Mouse (Mus musculus): ENCODE data around the gene Tm4sf20. TPM values are rescaled to one million over a fixed set of nuclear protein-coding genes. Genes with fewer than 3 reads are reported as not detected.

Tm4sf20 gene
- polyA plus RNA-seq, 1 experiment from 2014 or later = not detected

DNA sequence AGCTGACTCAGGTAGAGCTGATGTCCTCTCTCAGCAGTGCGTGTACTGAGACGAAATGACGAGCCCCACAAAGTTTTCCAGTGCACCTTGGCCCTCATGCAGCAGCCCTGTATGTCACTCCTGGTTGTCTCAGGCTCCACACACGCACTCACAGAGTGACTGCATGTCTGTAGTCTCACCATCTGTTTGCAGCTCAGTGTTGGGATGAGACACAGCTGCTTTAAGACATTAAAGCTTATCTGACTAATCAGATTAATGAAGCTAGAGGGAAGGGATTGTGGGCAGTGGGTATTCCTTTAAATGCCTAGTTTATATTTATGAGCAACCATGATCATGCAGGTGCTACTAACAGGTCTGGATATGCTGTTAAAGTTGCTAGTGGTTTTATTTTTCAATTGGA, 21.9 kb downstream of the Tm4sf20 start:
- Histone ChIP-seq H3K4me2 (no peak overlapping the region), H3K36me3 (peaks cover 62% of the 10 kb centered on the region), H3K9me3 (no peaks in the 10 kb centered on the region), H3K4me1 (peaks cover 3% of the 10 kb centered on the region; the same call in 1 of the 2 replicates), H3K9ac (no peak overlapping the region), H3K27me3 (replicated peaks) (no peaks in the 10 kb centered on the region), H3K4me3 (no peak overlapping the region), H3K27ac (replicated peaks) (no peak overlapping the region)
- ATAC-seq (ENCODE audit: extremely low read depth, insufficient number of reproducible peaks, low FRiP score, low TSS enrichment) = no peak
- WGBS = 89% methylated on average over 4 of the region's 4 CpGs

GRCm38 (mm10) chr1:82743962-82744361, 24.3 kb downstream of the Tm4sf20 start:
- H3K36me3 ChIP-seq = peaks cover 60% of the 10 kb centered on the region
- WGBS = 82% methylated on average over 3 of the region's 3 CpGs
- no peaks in the 10 kb centered on the region for H3K9me3 ChIP-seq
- H3K27me3 ChIP-seq (replicated peaks) = no peaks in the 10 kb centered on the region
- no peak overlapping the region for H3K27ac ChIP-seq (replicated peaks)
- no peak overlapping the region for H3K9ac ChIP-seq
- no peak overlapping the region for H3K4me2 ChIP-seq
- H3K4me3 ChIP-seq = no peak overlapping the region
- peaks cover 3% of the 10 kb centered on the region; the same call in 1 of the 2 replicates for H3K4me1 ChIP-seq
- ATAC-seq (ENCODE audit: extremely low read depth, insufficient number of reproducible peaks, low FRiP score, low TSS enrichment) = no peak

- H3K36me3 ChIP-seq = peaks cover 61% of the 10 kb centered on the region
- H3K9me3 ChIP-seq = no peaks in the 10 kb centered on the region
- no peak for ATAC-seq (ENCODE audit: extremely low read depth, insufficient number of reproducible peaks, low FRiP score, low TSS enrichment)
- H3K9ac ChIP-seq = no peak overlapping the region
- H3K4me1 ChIP-seq = peaks cover 3% of the 10 kb centered on the region; the same call in 1 of the 2 replicates
- WGBS = 79% methylated on average over 7 of the region's 7 CpGs
- no peak overlapping the region for H3K4me2 ChIP-seq
- no peak overlapping the region for H3K27ac ChIP-seq (replicated peaks)
- no peak overlapping the region for H3K4me3 ChIP-seq
- no peaks in the 10 kb centered on the region for H3K27me3 ChIP-seq (replicated peaks)
Observed at GRCm38 (mm10) chr1:82741539-82741938, 26.7 kb downstream of the Tm4sf20 start.

- Histone ChIP-seq H3K4me2 (no peak overlapping the region), H3K36me3 (peaks cover 81% of the 10 kb centered on the region), H3K27me3 (replicated peaks) (no peaks in the 10 kb centered on the region), H3K4me3 (no peak overlapping the region), H3K9ac (no peak overlapping the region), H3K4me1 (no peaks in the 10 kb centered on the region), H3K9me3 (no peaks in the 10 kb centered on the region), H3K27ac (replicated peaks) (no peak overlapping the region)
- WGBS = 93% methylated on average over 1 of the region's 1 CpGs
- no peak for ATAC-seq (ENCODE audit: extremely low read depth, insufficient number of reproducible peaks, low FRiP score, low TSS enrichment)
Observed at GRCm38 (mm10) chr1:82738066-82738465, 30.2 kb downstream of the Tm4sf20 start.

DNA sequence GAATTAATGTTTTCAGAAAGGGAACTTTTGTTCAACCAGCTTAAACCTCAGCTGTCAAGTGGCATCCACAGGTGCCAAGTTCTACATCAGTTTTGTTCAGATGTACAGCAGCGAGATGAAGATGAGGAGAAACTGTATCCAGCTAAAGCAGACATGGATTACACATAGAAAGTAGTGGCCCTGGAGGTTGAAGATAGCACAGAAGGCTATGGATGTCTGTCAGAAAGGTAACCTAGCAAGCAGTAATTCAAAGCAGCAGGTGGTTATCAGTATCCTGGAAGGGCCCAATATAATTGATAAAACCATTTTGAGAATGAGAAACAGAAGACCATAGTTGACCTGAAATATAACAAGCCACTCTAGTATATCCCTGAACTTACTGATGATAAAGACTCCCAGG, 34.9 kb downstream of the Tm4sf20 start:
- no peak for ATAC-seq (ENCODE audit: extremely low read depth, insufficient number of reproducible peaks, low FRiP score, low TSS enrichment)
- no peaks in the 10 kb centered on the region for H3K27me3 ChIP-seq (replicated peaks)
- peaks cover 96% of the 10 kb centered on the region for H3K36me3 ChIP-seq

DNA sequence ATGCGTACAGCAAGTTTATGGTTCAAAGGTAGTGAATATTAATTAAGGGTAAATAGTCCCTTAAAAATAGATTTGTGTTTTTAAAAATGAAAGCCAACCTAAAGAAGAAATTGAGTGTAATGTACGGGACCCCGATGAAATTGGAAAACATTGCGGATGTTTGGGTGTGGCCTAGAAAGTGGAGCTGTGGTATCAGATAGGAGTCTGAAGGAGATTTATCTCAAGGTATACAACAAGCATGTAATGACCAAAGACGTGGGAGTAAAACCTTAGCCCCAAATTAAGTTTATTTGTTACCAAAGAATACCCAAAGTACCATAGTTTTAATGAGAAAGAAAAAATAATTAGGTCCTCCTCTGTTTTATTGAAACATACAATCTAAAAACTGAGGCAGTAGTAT, 41.8 kb downstream of the Tm4sf20 start:
- H3K9ac ChIP-seq = no peak overlapping the region
- ATAC-seq (ENCODE audit: extremely low read depth, insufficient number of reproducible peaks, low FRiP score, low TSS enrichment) = no peak
- H3K4me2 ChIP-seq = peak overlapping the region; percentile 91
- WGBS = 80% methylated on average over 5 of the region's 5 CpGs
- no peaks in the 10 kb centered on the region for H3K9me3 ChIP-seq
- H3K4me1 ChIP-seq = peaks cover 13% of the 10 kb centered on the region
- peak overlapping the region; percentile 95; the same call in 1 of the 2 replicates for H3K4me3 ChIP-seq
- no peak overlapping the region for H3K27ac ChIP-seq (replicated peaks)
- peaks cover 42% of the 10 kb centered on the region for H3K36me3 ChIP-seq
- H3K27me3 ChIP-seq (replicated peaks) = peaks cover 12% of the 10 kb centered on the region

More for the DNA sequence above, 34.9 kb downstream of the Tm4sf20 start:
- no peak overlapping the region for H3K4me2 ChIP-seq
- no peak overlapping the region for H3K4me3 ChIP-seq
- WGBS = 88% methylated on average over 1 of the region's 1 CpGs
- H3K9me3 ChIP-seq = no peaks in the 10 kb centered on the region
- no peak overlapping the region for H3K9ac ChIP-seq
- H3K4me1 ChIP-seq = no peaks in the 10 kb centered on the region
- H3K27ac ChIP-seq (replicated peaks) = no peak overlapping the region

DNA sequence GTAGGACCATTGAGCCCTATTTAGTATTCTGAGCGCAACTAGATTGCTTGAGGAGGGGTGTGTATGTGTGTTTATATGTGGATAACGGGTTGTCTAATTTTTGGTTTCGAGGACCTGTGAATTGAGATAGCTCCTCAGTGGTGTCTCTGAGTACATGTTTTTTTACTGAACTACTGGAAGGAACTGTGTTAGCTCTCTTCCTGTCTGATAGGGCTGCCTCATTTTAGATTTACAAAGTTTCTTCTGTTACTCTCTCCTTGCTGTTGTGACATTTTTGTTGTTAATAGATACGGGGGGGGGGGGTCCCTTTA, 42.4 kb downstream of the Tm4sf20 start:
- Histone ChIP-seq H3K9me3 (no peaks in the 10 kb centered on the region), H3K27me3 (replicated peaks) (peaks cover 18% of the 10 kb centered on the region), H3K4me1 (peaks cover 13% of the 10 kb centered on the region), H3K27ac (replicated peaks) (no peak overlapping the region), H3K4me3 (peak overlapping the region; percentile 95), H3K4me2 (peak overlapping the region; percentile 91), H3K9ac (peak overlapping the region; percentile 98), H3K36me3 (peaks cover 36% of the 10 kb centered on the region)
- 31% methylated on average over 4 of the region's 4 CpGs for WGBS
- no peak for ATAC-seq (ENCODE audit: extremely low read depth, insufficient number of reproducible peaks, low FRiP score, low TSS enrichment)

DNA sequence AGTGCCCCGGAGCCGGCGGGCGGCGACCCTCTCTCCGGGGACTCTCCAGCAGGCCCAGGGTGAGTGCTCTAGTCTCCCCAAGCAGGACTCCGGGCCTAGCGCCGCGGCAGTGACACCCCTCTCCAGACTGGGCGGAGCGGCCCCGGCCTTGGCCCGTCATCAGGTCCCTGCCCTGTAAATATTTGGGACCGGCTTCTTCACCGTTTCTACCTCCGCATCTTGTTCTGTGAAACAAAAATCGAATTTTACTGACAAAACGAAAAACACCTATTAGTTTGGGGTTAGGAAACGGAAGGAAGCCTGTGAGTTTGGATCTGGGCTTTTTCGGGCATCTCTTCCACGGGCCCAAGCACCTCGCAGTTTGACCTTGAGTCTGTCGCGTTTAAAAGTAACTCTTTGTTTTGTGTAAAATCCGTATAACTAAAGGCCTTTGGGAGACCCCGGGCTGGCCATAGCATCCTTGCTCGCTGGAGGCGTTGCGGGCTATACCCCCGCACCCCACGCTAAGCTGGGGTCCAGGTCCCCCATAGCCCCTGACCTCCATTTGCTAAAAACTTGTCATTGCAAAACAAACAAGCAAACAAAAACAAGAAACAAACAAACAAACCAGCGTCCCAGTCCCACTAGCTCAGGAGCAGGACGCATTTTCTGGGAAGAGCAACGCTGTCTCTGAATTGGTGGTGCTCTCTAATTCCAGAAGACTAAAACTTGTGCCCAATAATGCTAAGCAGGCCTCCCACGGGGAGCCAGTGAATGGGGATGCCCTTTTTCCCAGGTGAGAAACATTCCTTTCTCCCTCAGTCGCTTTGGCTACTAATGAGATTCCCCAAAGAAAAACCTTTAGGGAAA, 43.0 kb downstream of the Tm4sf20 start:
- Histone ChIP-seq H3K27ac (replicated peaks) (peak overlapping the region; percentile 83), H3K9me3 (no peaks in the 10 kb centered on the region), H3K4me2 (peak overlapping the region; percentile 91), H3K36me3 (peaks cover 30% of the 10 kb centered on the region), H3K9ac (peak overlapping the region; percentile 98), H3K27me3 (replicated peaks) (peaks cover 21% of the 10 kb centered on the region), H3K4me1 (peaks cover 13% of the 10 kb centered on the region), H3K4me3 (peak overlapping the region; percentile 95)
- peak; percentile 93 for ATAC-seq (ENCODE audit: extremely low read depth, insufficient number of reproducible peaks, low FRiP score, low TSS enrichment)
- under 1% methylated on average over 37 of the region's 37 CpGs for WGBS

DNA sequence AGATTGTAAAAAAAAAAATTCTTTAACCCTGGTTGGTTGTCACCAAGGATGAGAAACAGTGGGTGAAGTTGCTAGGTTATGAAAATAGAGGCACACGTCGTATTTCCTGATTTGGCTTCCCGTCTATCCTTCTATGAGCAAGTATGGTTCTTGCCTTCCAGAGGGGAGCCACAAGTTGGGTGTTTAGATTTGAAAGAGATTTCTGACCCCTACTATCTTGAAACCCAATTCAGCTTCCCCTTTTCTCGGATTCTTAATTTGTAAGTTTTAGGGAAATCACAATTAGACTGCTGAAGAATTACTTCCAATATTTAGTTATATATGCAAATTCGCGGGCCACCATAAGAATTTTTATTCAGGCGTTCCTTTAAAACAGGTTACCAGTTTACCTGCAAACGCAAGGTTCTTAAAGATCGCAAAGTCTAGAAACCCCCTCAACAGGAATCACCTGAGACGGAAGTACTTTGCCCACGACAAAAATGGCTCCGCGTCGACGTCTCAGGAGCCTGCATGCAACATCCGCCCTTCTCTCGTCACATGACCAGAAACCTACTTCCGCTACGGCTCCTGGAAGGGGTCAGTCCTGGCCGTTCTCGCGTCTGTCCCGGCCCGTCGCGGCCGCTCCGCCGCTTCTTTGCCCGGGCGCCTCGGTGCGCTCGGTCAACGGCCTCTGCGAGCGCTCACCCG, 43.8 kb downstream of the Tm4sf20 start, which contains the start of gene Mff:
Mff (plus strand) TSS at position 552 of the 687 bp plus-strand sequence.
- WGBS = 9% methylated on average over 38 of the region's 38 CpGs
- Histone ChIP-seq H3K9ac (peak within 1 kb of the TSS; percentile 98), H3K4me2 (peak within 1 kb of the TSS; percentile 91), H3K36me3 (peaks cover 22% of the 10 kb centered on the region), H3K9me3 (no peaks in the 10 kb centered on the region), H3K4me1 (peaks cover 13% of the 10 kb centered on the region), H3K4me3 (peak within 1 kb of the TSS; percentile 95), H3K27me3 (replicated peaks) (peaks cover 21% of the 10 kb centered on the region), H3K27ac (replicated peaks) (peak within 1 kb of the TSS; percentile 83)
- peak; percentile 95 for ATAC-seq (ENCODE audit: extremely low read depth, insufficient number of reproducible peaks, low FRiP score, low TSS enrichment)

GRCm38 (mm10) chr1:82717816-82718512, 50.3 kb downstream of the Tm4sf20 start:
- Histone ChIP-seq H3K4me2 (no peak overlapping the region), H3K36me3 (no peaks in the 10 kb centered on the region), H3K4me3 (no peak overlapping the region), H3K27me3 (replicated peaks) (peaks cover 18% of the 10 kb centered on the region), H3K4me1 (no peaks in the 10 kb centered on the region), H3K9me3 (no peaks in the 10 kb centered on the region), H3K9ac (no peak overlapping the region), H3K27ac (replicated peaks) (no peak overlapping the region)
- ATAC-seq (ENCODE audit: extremely low read depth, insufficient number of reproducible peaks, low FRiP score, low TSS enrichment) = no peak
- WGBS = 46% methylated on average over 9 of the region's 9 CpGs

Measured in heart, embryonic 13.5 days (tissue).